Mouse (Mus musculus) lung, adult 2 months (tissue): ENCODE results near the gene Cox5b.
A peak's percentile ranks its signal among the peaks of the same experiment; 100 is the strongest.

Experiments used
- CTCF ChIP-seq: fragments of 200-500 bp; IDR thresholded peaks from 2 replicates; pipeline ENCODE4 v1.5.1; 2011; ENCODE audit warnings: mild to moderate bottlenecking, low read length, control low read depth; ENCODE audit not compliant: insufficient read depth
- POLR2A ChIP-seq: fragments of 200-500 bp; IDR thresholded peaks from 2 replicates; pipeline ENCODE4 v1.6.1; 2011; ENCODE audit warnings: low read depth, mild to moderate bottlenecking, control low read depth, low read length, borderline replicate concordance; ENCODE audit errors: extremely low read depth

DNA sequence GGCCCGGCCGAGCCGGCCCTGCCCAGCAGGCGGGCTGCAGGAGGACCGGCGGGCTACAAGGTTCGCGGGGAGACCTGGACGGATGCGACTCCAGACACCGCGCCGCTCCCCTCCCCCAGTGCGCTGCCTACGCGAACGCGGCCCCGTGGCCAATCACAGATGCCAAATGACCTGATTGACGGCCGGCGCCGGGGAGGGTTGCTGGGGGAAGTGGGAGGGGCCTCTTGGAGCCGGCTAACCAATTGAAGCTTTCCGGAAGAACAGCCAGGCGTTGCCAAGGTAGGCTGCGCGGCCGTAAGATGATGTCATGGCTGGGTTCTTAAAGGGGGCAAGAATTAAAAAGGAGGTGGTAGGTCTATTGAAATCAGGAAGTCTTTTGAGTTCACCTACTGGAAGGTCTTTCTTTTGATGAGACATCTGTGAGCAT, 18.6 kb downstream of the Cox5b start, which contains the start of gene 4933424G06Rik:
- TF ChIP-seq CTCF (no peak), POLR2A (peak; percentile 82)
